Mouse (Mus musculus) stomach, postnatal 0 days (tissue): ENCODE results near the gene Trmt1.
A peak's percentile ranks its signal among the peaks of the same experiment; 100 is the strongest.

Experiments used
- CTCF ChIP-seq: IDR thresholded peaks from 2 replicates; pipeline ENCODE4 v1.5.1; 2016; ENCODE audit warnings: antibody characterized with exemption, low read depth, mild to moderate bottlenecking, moderate library complexity
- EP300 ChIP-seq: optimal IDR thresholded peaks from 2 replicates; pipeline ENCODE3; 2016; ENCODE audit warnings: antibody characterized with exemption

GRCm38 (mm10) chr8:84664566-84665384 is 21.3 kb upstream of the Trmt1 start:
- TF ChIP-seq CTCF (peak; percentile 74), EP300 (no peak)
